Mouse (Mus musculus) CD4-positive, CD25-positive, alpha-beta regulatory T cell, adult 2 months (primary cell): ENCODE measurements around the gene Prrt2.

ENCODE experiments used
- DNase-seq: peaks from one replicate; pipeline ENCODE4 v3.0.0-alpha.2; 2012; ENCODE audit warnings: low read depth, low spot score

The Prrt2 gene

GRCm38 (mm10) chr7:127020901-127021562 lies at the start of gene Prrt2, which contains the start of gene Gm42742:
Gene Prrt2 (minus strand): TSS chr7:127021211.
Gene Gm42742 (minus strand): TSS chr7:127021097.
- peak; percentile 77 for DNase-seq

- DNase-seq, result no peak
Observed at GRCm38 (mm10) chr7:127066317-127066716, 45.3 kb upstream of the Prrt2 start.

GRCm38 (mm10) chr7:127065538-127065937 lies 44.5 kb upstream of the Prrt2 start:
- DNase-seq, result no peak

DNA sequence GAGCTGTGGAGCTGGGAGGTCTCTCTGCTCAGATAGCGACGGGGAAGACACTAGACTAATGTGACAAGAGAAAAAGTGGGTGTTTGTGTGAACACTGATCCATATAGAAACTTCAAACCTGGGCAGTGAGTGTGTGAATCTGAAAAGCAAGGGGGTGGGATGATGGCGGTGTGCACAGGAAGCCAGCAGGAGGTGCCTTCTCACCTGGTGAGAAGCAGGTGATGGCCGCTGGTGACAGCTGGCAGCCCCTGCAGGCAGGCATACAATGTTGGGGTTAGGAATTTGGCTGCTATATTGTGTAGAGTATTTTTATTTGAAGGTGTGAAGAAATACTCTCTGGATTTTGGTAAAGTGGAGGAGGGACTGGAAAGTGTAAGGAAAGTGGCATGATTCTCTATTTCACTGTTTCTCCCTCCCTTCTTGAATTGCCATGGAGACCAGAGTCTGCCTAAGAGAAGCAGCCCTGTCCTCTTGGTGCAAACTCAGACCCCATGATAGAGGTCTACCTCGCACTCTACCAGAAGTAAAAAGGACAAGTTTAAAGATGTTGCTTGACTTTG lies 34.1 kb upstream of the Prrt2 start:
- DNase-seq, result peak; percentile 43

DNA sequence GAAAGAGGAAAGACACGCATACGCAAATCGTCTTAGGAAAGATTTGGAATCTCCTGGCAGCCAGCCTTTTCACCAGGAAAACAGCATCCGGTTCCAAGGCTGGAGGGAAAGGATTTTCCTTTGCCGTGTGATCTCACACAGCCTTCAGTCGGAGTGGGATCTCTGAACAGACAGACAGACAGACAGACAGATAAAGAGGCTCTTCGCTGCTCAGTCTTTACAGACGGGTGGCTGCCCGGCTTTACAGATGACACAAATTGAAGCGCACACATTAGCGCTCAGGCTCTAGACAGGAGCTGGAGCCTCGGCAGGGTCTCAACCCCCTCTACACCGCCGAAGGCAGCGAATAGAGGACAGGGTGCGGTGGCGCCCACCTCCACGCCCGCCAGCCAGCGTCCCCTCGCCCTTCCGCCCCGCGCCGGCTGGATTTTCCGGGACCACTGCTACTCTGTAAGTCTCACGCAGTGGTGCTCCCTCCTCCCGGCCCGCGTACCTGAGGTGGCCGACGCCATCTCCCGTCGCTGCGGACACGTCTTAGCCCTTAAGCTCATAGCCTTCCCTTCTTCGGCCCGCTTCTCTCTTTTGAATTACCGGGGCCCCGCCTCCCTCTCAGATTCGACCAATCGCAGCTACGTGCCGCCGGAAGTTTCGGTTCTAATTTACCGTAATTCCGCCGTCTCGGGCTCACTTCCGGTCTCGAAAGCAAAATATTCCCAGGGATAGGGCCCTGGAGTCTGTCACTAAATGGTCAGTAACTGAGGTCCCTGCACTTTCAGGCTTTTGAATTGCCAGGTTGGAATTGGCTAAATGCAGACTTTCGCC lies 21.1 kb upstream of the Prrt2 start, which contains the start of gene Kif22:
Kif22 (minus strand) TSS at position 621 of the 822 bp plus-strand sequence.
- peak; percentile 90 for DNase-seq

DNA sequence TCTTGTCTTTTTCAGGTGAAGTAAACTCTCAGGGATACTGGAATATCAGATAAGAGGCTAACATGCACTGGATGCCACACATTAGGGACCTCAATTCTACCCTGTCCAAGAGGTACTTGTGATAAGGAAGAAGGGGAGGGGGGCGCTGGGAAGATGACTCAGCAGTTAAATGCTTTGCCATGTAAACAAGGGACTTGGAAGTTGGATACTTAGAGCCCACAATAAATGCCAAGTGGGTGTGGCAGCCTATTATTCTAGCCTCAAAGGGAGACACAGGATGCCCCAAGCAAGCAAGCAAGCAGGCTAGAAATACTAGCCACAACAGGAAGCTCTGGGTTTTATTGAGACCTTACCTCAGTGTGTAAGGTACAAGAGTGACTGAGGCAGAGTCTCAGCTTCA lies 10.2 kb upstream of the Prrt2 start:
- peak; percentile 55 for DNase-seq

DNA sequence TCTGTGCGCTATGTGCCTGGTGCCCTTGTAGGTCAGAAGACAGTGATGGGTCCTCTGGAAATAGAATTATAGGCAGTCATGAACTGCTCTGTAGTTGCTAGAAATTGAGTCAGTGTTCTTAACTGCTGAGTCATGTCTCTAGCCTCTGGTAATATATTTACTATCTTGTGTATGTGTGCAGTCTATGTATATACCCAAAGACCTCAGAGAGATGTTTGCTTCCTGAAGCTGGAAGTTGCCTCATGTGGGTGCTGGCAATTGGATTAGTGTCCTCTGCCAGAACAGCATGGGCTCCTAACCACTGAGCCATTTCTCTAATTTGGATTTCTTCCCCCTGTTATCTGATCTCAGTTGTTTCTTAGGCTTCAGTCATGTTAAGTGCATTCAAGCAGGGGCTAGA lies 9.2 kb upstream of the Prrt2 start:
- DNase-seq, result no peak

DNA sequence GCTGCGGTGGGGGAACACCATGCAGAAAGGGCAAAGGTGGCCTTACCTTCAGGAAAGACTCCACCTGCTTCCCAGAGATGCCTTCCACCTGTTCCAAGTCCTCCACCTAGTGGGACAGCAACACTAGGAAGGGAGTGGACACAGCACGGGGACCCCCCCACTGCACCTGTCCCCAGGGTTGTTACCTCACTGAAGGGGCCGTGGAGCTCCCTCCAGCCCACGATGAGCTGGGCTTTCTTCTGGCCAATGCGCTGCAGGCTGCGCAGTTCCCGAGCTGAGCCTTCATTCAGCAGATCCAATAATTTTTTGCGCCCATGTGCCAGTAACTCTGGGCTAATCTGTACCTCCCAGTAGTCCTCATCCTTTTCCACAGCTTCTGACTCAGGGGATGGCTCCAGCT lies 6.9 kb upstream of the Prrt2 start:
- no peak for DNase-seq

- DNase-seq, result peak; percentile 100
Observed at GRCm38 (mm10) chr7:127026984-127027726, 6.1 kb upstream of the Prrt2 start, which contains the start of gene Maz. Gene Maz (minus strand): TSS chr7:127027037.

- DNase-seq, result no peak
Observed at GRCm38 (mm10) chr7:127026616-127026983, 5.6 kb upstream of the Prrt2 start.

DNA sequence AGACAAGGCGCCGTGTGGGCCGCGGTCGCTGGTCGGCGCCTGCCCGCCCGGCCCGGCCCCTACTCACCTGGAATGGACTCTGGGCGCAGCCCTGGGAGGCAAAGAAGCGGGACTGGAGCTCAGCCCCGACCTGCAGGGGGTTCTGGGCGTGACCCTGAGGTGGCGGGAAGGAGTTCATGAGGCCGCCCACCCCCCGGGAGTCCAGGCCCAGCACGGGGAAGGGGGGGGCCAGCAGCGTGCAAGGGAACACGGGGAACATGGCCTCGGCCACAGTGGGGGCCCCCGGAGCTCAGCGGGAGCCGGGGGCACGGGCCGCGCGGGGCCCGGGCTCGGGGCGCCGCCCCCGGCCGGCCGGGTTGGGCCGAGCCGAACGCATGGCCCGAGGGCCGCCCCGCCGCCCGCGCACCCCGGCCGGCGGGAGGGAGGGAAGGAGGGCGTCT lies 5.2 kb upstream of the Prrt2 start:
- DNase-seq, result peak; percentile 80

DNA sequence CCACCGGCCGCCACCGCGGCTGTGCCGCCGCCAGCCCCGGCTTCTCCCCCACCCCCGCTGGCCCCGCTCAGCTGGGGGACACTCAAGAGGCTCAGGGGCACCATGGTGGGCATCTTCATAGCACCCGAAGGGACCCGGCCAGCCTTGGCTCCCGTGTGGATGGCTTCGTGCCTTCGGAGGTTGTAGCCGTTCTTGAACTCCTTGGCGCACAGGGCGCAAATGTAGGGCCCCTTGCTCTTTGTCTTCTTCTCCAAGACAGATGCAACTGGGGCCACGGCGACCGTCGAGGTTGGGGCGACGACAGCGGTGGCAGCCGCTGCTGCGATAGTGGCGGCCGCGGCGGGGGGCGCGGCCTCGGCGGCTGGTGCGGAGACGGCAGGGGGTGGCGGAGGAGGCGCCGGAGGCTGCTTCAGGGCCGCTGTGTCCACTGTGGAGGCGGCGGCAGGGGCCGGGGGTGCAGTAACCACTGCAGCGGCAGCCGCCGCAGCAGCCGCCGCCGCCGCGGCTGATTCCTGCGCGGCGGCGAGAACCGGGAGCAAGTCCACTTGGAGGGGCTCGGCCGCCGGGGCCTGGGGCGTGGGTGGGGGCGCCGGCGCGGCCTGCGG lies 4.6 kb upstream of the Prrt2 start:
- peak; percentile 73 for DNase-seq

GRCm38 (mm10) chr7:127024755-127025555 lies 3.9 kb upstream of the Prrt2 start:
- DNase-seq, result peak; percentile 90

- DNase-seq, result peak; percentile 70
Observed at GRCm38 (mm10) chr7:127023896-127024690, 3.1 kb upstream of the Prrt2 start.

GRCm38 (mm10) chr7:127023272-127023691 lies 2.3 kb upstream of the Prrt2 start:
- no peak for DNase-seq

DNA sequence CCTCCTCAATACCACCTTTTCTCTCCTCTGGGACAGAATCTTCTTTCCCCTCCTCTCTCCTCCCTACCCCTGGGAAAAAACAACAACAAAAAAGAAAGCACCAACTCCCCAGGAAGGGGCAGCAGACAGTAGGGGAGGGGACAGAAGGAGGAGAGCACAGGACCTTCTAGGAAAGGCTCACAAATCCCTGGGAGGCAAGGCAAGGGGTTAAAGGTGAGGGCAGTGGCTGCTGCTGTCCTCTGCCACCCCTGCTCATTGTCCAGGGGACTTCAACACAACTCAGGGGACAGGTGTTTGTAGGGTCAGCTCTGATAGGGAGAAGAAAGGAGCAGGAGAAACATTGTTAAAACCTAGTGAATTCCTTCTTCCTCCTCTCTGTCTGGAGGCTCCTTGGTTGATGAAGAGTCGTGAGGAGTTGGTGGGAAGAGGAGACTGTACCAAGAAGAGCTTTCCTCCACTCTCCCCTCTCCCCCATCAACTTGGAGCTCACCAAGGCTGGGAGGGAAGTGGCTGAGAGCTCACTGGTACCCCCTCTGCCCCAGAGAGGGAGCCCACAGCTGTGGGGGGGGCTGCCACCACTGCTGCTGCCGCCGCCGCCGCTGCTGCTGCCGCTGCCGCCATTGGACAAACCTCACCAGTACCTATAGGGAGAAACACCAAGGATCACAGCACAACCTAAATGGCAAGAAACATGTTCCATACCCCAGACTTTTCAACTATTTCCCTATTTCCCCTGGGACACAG lies 1.7 kb upstream of the Prrt2 start:
- DNase-seq, result no peak

- peak; percentile 19 for DNase-seq
Observed at GRCm38 (mm10) chr7:127021563-127022527, 834 bp upstream of the Prrt2 start.

DNA sequence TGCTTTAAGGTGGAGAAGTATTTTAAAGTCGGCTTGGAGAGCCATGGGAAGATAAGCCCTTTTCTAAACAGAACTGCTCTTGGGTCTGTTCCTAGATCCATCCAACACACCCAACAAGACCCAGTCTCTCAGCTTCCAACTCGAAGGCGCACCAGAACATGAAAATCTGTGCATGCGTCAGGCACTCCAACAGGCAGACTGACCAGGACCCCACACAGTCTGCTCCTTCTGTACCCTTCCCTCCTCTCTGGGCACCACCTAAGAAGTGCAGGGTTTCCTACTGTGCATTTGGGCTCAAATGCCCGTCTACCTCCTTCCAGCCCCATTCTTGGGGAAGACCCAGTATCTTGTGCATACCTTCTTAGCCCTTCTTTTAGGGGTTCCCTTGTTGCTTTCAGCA lies 520 bp downstream of the Prrt2 start:
- DNase-seq, result no peak
